In the genomic region with DNA sequence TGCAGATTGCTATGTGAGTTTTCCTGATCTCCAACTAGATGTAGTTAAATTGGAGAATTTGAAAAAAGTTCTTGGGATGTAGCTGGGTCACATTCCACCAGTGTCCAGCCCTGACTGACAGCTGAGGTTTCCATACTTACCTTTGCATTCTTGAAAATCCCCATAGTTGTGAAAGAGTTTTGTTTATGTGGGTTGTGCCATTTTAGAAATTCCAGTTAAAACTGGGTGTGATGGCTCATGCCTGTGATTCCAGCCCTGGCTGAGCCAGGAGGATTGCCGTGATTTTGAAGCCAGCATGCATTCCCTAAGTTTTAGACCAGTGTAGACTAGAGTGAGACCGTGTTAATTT, we compare ENCODE assay signal across 23 mouse cellular contexts.
"Had no signal": no experiment of that assay in that cellular context is flagged by ENCODE, and none has a peak within 500 bp of the region (broad histone marks: within the 10 kb centered on the region; RNA-seq: fewer than 3 reads in every experiment).

No protein-coding gene starts in this region.

- H3K4me2 ChIP-seq: embryonic facial prominence, embryonic 12.5 days; embryonic facial prominence, embryonic 13.5 days; embryonic facial prominence, embryonic 15.5 days; forebrain, embryonic 12.5 days; forebrain, embryonic 13.5 days; forebrain, embryonic 15.5 days had no signal

- ATAC-seq: forebrain, embryonic 13.5 days; forebrain, embryonic 14.5 days; forebrain, embryonic 15.5 days; forebrain, embryonic 16.5 days; forebrain, postnatal 0 days had no signal

- H3K27me3 ChIP-seq: embryonic facial prominence, embryonic 12.5 days; embryonic facial prominence, embryonic 13.5 days; embryonic facial prominence, embryonic 15.5 days; forebrain, embryonic 12.5 days; forebrain, embryonic 13.5 days; forebrain, embryonic 15.5 days had no signal

- H3K9ac ChIP-seq: embryonic facial prominence, embryonic 12.5 days; embryonic facial prominence, embryonic 13.5 days; embryonic facial prominence, embryonic 15.5 days; forebrain, embryonic 12.5 days; forebrain, embryonic 13.5 days; forebrain, embryonic 15.5 days; forebrain, postnatal 0 days had no signal

- H3K27ac ChIP-seq: embryonic facial prominence, embryonic 10.5 days; embryonic facial prominence, embryonic 12.5 days; embryonic facial prominence, embryonic 13.5 days; embryonic facial prominence, embryonic 15.5 days; forebrain, embryonic 10.5 days; forebrain, embryonic 12.5 days; forebrain, embryonic 13.5 days; forebrain, embryonic 15.5 days; gastrocnemius, adult 2 months had no signal

- DNase-seq: cerebellum, adult 8-10 months; cerebellum, adult 9-10 months; cerebellum, adult 9-11 months; cerebellum, postnatal 10 days; embryo, embryonic 11 days; forebrain, postnatal 0 days; gastrocnemius, adult 2 months; gastrocnemius, postnatal 10 days; gastrocnemius, postnatal 14 days; gastrocnemius, postnatal 25 days; gastrocnemius, postnatal 36 days; heart, adult 11 months had no signal

- H3K4me1 ChIP-seq: embryonic facial prominence, embryonic 10.5 days; embryonic facial prominence, embryonic 12.5 days; embryonic facial prominence, embryonic 13.5 days; embryonic facial prominence, embryonic 15.5 days; forebrain, embryonic 13.5 days; forebrain, embryonic 15.5 days had no signal

- H3K4me3 ChIP-seq: embryonic facial prominence, embryonic 10.5 days; embryonic facial prominence, embryonic 12.5 days; embryonic facial prominence, embryonic 13.5 days; embryonic facial prominence, embryonic 15.5 days; erythroblast, embryonic 14.5 days; forebrain, embryonic 10.5 days; forebrain, embryonic 12.5 days; forebrain, embryonic 13.5 days; forebrain, embryonic 15.5 days; gastrocnemius, adult 2 months had no signal

- H3K9me3 ChIP-seq: embryonic facial prominence, embryonic 10.5 days; embryonic facial prominence, embryonic 12.5 days; embryonic facial prominence, embryonic 15.5 days; forebrain, embryonic 10.5 days; forebrain, embryonic 12.5 days; forebrain, embryonic 13.5 days; forebrain, embryonic 15.5 days had no signal
